Mouse (Mus musculus): ENCODE data around the gene Erc2.

GRCm38 (mm10) chr14:27805064-27805463 lies 182.8 kb downstream of the Erc2 start:
- no peak for TF ChIP-seq CTCF (IDR thresholded peaks at IDR 0.05; ENCODE audit: low read depth)
- TF ChIP-seq EP300 (IDR thresholded peaks at IDR 0.05; ENCODE audit: low read depth) = no peak

Measured in liver, embryonic 14.5 days (tissue).